Mouse (Mus musculus) large intestine, adult 2 months (tissue): Measurements from ENCODE around the gene Frmd6. TPM values are rescaled to one million over a fixed set of nuclear protein-coding genes. Genes with fewer than 3 reads are reported as not detected.

Experiments used
- DNase-seq: peaks from one replicate; pipeline ENCODE4 v3.0.0-alpha.2; 2012; ENCODE audit warnings: low read depth, low spot score
- WGBS: fragments of 180-500 bp; shearing (Covaris S2); methylation state at CpG from one replicate; pipeline ENCODE4 v1.1.7; 2018; 5-methylcytosine and 5-hydroxymethylcytosine counted together
- polyA plus RNA-seq: library from polyadenylated mRNA; depleted of rRNA; stranded (reverse); fragments of >200 nt; gene quantifications from 2 replicates; pipeline ENCODE4 v1.2.3, GENCODE M21; 2012

The Frmd6 gene
- polyA plus RNA-seq, 1 experiment: 4.5 TPM

DNA sequence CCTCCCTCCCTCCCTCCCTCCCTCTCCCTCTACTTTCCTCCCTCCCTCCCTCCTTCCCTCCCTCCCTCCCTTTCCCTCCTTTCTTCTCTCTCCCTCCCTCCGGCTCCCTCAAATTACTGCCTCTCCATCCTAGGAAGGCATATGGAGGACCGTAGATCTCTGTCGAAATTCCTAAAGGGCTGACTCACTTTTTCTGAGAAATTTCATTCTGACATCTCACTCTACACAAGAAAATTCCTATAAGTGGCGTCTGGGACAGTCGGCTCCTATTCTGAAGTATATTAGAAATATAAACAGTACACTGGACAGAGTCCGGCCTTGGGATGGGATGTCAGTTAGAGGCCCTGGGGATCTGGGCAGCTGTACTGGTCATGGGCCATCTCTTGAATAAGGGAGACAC is 59.7 kb downstream of the Frmd6 start:
- 55% methylated on average over 6 of the region's 6 CpGs for WGBS
- no peak for DNase-seq

DNA sequence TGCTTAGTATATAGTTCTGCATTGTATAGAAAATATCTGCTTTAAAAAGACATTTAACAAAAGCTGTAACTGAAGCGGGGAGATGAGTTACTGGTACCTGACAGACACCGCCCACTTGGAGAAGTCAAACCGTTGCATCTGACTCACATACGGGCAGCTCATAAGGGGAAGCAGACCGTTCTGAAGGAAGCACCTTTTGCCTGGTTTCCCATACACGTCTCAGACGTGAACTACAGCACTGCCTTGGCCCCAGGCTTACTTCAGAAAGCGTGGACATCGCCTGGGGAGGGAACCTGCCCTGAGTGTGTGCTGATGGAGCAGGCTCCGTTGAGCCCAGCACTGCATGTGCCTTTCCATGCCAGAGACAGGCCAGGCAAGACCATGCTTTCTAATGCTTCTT is 60.3 kb downstream of the Frmd6 start:
- WGBS: 75% methylated on average over 10 of the region's 10 CpGs
- no peak for DNase-seq

DNA sequence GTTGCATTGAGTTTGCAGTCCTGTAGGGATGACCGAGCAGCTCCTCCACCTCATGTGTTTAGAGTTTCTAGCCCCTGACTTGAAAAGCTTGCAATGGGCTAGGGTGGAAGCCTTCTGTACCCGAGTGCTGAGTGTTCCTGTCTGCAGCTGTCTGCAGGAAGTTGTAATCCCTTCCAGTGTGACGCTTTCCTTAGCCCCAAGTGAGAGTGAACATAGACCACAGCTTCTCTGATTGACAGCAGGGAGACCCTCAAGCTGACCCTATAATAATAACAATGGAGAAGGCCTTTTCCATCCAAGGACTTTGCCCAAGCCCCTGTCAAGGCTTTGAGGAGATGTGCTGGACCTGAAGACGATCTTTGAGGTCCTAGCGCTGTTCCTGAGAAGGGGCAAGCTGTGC is 65.1 kb downstream of the Frmd6 start:
- no peak for DNase-seq
- WGBS: 89% methylated on average over 5 of the region's 5 CpGs

DNA sequence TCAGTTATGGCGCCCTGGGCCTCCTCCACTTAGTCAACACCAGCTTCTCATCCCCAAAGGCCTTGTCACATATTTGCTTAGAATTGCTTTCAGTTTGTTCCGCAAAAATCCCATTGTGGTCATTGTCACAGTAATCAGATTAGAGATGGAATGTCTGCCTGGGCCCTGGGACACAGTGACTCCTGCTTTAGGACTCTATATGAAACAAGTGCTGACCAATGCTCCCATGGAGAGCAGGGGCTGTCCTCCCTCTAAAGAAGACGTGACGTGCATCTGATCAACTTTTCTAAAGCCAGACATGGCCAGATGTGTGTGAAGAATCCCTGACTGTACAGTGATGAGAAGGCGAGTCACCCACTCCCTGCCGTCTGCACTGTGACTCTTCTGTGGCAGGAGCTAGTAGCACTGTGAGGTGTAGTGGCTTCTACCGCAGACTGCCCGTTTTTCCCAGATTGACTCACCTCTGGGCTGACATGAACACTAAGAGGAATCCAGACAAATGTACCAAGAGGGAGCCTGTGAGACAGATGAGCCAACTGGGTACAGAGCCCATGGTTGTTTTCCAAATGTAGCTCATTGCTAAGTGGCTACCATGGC is 65.7 kb downstream of the Frmd6 start:
- 91% methylated on average over 8 of the region's 8 CpGs for WGBS

DNA sequence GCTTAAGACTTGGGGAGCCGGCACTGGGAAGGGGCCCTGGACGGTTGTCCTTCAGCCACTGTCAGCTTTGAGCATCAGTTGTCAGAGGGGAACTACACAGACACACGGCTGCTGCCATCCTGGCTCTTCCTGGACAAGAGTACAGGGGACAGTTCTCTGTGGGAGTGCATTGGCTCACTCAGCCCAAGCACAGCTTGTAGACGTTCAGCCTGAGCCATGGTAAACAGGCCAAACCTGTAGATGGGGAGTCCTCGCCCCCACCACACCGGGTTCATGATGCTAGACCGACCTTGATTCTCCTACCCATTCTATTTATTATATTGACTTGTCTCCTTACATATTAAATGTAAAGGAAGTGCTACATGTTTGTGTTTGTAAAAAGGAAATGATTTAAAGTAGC is 70.0 kb downstream of the Frmd6 start:
- WGBS: 86% methylated on average over 7 of the region's 7 CpGs
- no peak for DNase-seq

More for the DNA sequence above, 65.7 kb downstream of the Frmd6 start:
- DNase-seq: no peak

DNA sequence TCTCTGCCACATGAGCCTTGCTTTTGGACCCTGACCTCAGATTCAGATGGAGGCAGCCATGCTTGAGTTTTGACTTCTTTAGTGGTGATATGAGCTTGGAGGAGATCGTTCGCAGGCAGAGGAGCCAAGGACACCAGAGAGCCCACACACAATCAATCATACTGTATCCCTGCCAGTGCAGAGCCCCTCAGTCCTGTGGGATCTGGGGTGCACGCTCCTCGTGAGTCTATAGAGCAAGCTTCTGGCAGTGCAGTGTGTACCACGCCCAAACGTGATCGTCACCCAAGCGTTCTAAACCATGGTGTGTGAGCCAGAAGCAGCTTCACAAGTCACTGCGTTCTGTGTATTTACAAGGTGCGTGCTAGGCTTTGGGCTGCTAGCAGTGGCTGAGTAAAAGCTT is 70.8 kb downstream of the Frmd6 start:
- WGBS: 67% methylated on average over 10 of the region's 10 CpGs

DNA sequence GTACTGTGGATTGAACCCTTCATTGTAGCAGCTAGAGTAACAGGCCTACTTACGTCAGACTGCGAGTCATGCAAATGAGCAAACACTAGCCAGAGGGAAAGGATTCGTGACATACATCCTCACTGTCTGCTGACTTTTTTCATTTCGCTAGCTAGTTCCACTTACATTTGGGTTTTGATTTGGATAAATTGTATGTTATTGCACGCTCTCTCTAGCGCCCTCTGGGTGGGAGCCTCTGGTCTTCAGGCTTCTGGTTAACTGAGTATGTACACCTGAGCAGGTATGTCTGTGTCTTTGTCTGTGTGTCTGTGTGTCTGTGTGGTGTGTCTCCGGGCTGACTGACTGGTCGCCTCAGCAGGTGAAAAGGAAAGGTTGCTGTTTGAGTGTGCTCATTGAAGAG is 72.1 kb downstream of the Frmd6 start:
- WGBS: 86% methylated on average over 8 of the region's 8 CpGs
- no peak for DNase-seq

More for the DNA sequence above, 70.8 kb downstream of the Frmd6 start:
- DNase-seq: no peak

DNA sequence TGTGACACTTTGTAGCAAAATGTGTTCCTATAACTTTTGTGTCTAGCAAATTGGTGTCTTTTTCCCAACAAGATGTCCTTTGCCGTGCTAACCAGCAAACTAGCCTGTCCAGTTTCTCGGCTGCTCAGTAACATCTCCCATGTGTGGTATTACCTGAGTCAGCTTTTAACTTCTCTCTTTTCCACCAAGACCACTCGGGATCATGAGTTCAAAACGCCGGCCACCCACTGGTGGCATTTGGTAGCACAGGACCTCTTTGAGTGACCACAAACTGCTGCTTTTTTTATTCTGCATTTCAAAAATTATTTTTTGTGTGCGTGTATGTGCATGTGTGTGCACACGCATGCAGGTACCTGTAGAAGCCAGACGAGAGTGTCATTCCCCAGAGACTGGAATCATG is 73.1 kb downstream of the Frmd6 start:
- DNase-seq: no peak
- 88% methylated on average over 8 of the region's 8 CpGs for WGBS

DNA sequence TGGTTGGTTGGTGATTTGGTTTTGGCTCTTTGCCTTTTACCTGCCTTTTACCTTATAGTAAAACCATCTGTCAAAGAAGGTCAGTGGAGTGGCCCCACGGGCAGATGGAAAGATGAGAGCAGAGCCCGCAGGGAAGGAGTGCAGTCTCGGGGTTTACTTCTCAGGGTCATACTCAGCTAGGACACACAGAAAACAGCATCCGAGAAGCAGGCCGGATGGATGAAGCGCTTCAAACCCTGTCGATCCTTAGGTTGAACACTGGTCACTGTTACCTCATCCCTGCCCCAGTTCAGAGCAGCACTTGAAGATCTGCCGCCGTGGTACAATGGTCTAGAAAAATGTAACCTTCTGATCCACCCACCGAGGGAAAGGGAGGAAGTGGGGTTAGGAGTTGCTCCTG is 79.2 kb downstream of the Frmd6 start:
- DNase-seq: no peak

DNA sequence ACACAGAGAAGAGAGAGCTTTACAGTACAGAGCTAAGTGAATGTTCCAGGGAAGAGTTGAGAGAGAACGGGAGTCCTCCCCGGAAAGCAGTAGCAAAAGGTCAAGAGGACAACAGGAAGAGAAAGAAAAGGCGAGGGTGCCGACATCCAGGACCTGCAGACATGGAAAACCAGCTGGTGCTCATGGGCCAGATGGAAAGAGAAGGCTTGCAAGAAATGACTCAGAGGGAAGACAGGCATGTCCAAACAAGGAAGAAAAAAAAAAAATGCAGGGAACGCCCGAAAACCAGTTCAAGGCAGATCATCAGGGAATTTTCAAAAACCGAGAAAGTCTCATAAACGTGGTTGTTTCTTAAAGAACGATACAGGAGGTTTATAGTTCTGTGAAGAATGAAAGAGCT is 81.6 kb downstream of the Frmd6 start:
- peak; percentile 19 for DNase-seq
- WGBS: 14% methylated on average over 9 of the region's 9 CpGs

More for the DNA sequence above, 79.2 kb downstream of the Frmd6 start:
- WGBS: 90% methylated on average over 10 of the region's 10 CpGs

DNA sequence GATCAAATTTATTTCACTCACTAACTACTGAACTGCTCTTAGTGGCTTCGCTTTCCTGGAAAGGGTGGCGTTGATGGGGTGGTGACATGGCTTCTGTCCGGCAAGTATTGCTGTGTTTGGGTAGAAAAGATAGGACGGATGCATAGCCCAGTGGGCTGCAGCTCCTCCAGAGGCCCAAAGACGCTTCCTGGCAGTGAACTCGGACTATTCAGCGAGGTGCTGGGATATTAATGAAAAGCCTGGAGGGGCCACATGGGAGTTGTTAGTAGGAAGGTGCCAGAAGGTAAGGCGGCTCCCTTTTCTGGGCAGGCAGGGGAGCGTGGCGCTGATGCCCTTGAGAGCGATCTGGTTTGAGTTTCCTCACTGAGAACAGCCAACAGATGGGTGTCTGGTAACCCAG is 82.3 kb downstream of the Frmd6 start:
- WGBS: 95% methylated on average over 11 of the region's 11 CpGs
- DNase-seq: no peak

DNA sequence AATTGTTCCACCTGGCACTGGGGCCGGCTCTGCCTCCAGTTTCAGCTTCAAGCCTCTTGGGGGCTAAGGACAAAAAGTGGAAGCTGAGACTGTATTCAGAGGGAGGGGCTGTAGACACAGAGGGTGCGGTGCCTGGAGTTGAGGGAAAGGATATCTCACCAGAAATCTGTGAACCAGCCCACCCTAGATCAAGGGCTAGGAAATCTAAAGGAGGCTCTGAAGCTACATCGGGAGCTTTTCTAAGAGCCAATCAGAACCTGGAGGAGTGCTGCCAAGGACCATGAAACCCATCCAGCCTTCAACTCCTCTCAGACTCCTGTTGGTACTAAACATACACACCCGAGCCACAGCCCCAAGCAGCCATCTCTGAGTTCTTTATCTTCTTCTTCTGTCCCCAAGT is 82.8 kb downstream of the Frmd6 start:
- DNase-seq: no peak
- WGBS: 81% methylated on average over 4 of the region's 4 CpGs

DNA sequence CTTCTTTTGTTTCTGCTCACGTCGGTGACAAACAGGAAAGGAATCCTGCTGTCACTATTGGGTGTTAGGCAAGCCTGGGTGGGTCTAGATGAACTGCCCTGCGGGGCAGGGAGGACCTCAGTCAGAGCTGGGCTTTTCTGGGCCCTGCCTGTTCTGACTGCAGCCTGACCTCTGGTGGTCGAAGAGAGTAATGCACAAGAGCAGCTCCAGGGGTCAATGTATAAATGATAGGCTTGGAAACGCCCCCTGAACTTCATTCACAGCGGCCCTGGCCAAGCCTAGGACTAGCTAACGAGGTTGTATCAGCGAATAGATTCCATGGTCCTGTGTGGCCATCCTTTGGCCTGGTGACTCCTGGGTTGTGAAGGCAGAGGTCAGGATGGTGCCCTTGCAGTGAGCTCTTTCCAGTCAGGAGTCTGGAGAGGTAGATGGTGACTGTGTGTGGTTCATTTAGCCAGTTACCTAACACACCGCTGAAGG is 85.0 kb downstream of the Frmd6 start:
- DNase-seq: peak; percentile 29
- 8% methylated on average over 9 of the region's 9 CpGs for WGBS

DNA sequence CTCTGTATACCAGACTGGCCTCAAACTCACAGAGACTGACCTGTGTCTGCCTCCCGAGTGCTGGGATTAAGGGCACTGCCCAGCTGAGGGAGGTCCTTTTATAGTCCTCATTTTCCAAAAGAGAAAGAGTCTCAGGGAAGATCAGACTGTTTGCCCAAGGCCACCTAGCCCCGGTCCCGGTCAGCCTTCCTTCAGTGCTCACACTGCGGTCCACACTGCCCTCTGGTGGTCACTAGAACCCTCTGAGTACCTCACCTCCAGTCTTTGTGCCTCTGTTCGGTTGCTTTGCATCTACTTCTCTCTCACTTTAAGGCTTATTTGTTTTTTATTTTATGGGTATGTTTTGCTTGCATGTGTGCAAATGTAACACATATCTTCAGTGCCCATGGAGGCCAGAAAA is 85.7 kb downstream of the Frmd6 start:
- DNase-seq: peak; percentile 54
- 4% methylated on average over 5 of the region's 5 CpGs for WGBS

DNA sequence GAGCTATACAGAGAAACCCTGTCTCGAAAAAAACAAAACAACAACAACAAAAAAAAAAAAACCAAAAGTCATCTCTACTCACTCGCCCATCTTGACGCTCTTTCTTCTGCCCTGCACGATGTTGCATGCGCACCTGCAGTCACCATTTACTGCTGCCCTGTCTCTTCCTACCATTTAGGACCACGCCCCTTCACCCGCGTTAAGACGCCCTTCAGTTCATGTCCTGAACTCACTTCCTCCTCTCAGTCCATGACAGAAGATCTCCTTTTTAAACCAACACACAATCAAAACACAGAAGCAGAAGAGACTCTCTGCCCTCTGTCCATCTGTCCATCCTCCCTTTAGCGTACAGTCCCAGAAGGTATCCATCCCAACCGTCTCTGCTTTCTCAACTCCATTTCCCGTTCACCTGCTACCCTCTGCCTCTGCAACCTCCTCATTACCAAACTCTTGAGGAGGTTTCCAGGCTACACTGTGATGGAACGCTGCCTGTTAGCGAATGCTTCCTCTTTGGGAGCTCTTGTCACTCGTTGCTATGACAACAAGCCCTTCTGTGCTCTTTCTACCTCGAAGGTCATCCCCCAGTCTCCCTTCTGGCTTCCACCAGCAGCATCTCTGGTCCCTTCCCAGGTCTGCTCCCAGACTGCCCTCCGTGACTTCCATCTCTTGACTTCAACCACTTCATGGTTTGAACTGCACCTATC is 86.5 kb downstream of the Frmd6 start:
- DNase-seq: no peak
- WGBS: 58% methylated on average over 17 of the region's 17 CpGs

DNA sequence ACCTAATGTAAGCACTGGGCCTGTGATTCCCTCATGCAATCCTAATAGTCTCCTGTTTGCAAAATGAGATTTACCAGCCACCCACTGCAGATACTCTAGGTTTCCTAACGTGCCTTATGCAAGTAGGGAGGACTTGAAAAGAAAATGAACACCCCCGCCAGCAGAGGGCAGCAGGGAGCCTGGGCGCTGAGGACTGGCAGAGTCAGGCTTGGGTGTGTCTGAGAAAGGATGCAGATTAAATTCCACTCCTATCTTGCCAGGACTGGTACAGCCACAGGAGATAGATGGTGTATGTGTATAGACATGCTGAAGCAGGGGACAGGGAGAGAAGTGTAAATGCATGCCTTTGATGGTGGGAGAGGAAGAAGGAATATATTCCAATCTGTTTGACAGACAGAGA is 88.1 kb downstream of the Frmd6 start:
- peak; percentile 63 for DNase-seq
- 16% methylated on average over 3 of the region's 3 CpGs for WGBS

DNA sequence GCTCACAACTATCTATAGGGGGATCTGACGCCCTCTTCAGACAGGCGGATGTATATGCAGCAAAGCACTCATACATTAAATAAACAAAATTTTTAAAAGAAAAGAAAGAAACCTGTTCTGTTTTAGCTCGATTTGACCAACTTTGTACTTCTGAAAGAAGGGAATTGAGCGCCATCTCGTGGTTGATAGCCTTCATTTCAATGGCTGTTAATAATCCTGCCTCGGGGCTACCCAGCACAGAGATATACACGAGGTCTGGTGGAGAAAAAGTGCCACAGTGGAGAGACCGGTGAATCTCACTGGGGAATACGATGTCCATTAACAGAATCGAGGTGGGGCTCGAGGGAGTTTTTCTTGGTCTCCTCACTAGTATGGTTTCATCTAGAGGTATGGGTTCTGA is 89.1 kb downstream of the Frmd6 start:
- no peak for DNase-seq
- 43% methylated on average over 11 of the region's 11 CpGs for WGBS

DNA sequence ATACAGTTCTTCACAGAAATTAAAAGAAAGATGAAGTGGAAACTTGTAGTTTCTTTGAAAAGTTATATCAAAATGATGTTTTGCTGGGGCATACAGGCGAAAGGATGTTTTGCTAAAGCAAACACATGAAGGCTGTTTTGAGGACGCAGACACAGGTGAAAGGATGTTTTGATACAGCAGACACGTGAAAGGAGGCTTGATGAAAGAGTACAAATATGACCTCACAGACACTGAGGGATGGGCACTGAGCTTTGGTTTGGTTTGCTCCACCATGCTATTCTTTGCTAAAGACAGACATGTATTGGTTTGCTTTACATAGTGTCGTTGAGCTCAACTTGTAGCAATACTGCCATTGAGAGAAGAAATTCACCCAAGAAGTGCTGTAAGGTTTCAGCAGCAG is 104.5 kb downstream of the Frmd6 start:
- DNase-seq: no peak
- WGBS: 70% methylated on average over 4 of the region's 4 CpGs

DNA sequence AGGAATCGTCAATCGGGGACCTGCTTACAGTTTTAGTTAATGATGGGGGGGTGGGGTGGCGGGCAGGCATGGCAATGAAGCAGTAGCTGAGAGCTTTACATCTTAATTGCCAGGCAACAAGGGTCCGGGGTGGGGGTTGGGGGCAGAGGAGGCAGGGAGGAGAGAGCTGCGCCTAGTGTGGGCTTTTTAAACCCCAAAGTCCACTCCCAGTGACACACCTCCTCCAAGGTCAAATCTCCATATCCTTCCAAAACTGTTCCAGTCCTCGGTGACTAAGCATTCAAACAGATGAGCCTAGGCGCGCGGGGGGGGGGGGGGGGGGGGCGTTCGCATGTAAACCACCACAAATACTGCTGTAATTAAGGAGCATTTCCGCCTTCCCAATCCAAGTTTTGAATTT is 111.8 kb downstream of the Frmd6 start:
- WGBS: 24% methylated on average over 9 of the region's 12 CpGs

DNA sequence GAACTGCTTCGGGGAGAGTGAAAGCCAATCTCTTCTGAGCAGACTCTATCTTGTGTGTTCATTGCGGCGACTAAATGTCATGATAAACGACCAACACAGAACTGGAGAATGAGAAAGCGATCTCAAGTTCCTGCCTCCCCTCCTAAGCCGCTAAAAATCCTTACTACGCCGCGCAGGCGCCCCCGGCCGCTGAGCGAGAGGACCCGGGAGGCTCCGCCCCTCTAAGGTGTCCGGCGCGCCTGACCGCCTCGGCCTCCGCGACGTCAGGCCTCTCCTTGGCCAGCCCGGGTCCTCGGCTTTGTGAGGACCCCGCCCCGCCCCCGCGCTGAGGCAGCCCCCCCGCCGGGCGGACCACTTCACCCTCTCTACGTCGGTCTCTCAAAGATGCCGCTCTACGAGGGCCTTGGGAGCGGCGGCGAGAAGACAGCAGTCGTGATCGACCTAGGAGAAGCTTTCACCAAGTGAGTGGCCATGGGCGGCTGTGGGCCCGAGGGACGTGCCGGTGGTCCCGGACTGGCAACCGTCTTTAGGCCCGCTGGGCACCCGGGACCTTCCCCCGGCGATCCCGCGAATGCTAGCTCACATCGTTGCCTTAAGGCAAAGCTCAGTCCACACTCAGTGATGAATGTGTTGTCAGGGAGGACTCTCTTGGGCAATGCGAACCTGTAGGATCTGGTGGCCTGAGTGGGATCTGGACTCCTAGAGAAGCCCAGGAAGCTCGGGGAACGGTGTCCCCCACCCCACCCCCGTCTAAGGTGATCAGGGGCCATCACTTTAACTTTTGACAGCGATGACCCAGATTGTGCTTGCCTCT is 112.5 kb downstream of the Frmd6 start, which contains the start of gene Actr10:
Actr10 (plus strand) TSS at position 287 of the 814 bp plus-strand sequence.
- DNase-seq: peak; percentile 46
- under 1% methylated on average over 58 of the region's 59 CpGs for WGBS

More for the DNA sequence above, 111.8 kb downstream of the Frmd6 start:
- DNase-seq: no peak
